Mouse (Mus musculus): Measurements from ENCODE around the gene Vps16.

DNA sequence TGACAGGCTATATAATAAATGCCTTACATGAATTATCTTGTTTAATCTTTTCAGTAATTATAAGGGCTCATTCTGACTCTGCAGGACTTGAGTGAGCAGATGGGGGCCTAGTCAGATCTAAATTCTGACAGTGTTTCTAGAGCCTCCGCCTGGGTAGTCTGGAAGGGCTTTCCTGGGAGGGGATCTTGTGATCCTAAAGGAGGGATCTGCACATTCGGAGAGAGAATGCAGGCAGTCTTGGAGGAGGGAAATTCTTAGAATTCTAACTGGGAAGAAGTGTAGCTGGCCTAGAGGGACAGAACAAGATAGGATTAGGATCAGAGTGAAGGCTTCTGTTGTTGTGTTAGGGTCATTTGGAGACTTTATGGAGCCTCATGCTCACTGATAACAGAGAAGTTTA, 28.1 kb downstream of the Vps16 start:
- no peak for TF ChIP-seq USF1 (IDR thresholded peaks at IDR 0.05; ENCODE audit: low read depth)
- TF ChIP-seq POLR2A (IDR thresholded peaks at IDR 0.05; ENCODE audit: insufficient read length, low read depth) = no peak
- TF ChIP-seq MAX (IDR thresholded peaks at IDR 0.05; ENCODE audit: low read depth) = no peak
- no peak for TF ChIP-seq E2F4 (IDR thresholded peaks at IDR 0.05; ENCODE audit: insufficient read depth)
- no peak for TF ChIP-seq REST (IDR thresholded peaks at IDR 0.05; ENCODE audit: insufficient read depth, insufficient read length)
- TF ChIP-seq TCF12 (IDR thresholded peaks at IDR 0.05; ENCODE audit: insufficient read depth, poor library complexity, severe bottlenecking) = no peak
- no peak for TF ChIP-seq POLR2AphosphoS2 (IDR thresholded peaks at IDR 0.05; ENCODE audit: insufficient read length, low read depth)
- no peak for TF ChIP-seq MYOG (IDR thresholded peaks at IDR 0.05; ENCODE audit: control insufficient read depth in 1 of 3, insufficient read depth in 1 of 3, insufficient read length in 2 of 3, low read depth in 2 of 3)
- no peak for TF ChIP-seq SRF (IDR thresholded peaks at IDR 0.05; ENCODE audit: control insufficient read depth, insufficient read length, low read depth)
- no peak for TF ChIP-seq CEBPB (IDR thresholded peaks at IDR 0.05; ENCODE audit: insufficient read depth, poor library complexity, severe bottlenecking)

All from myocyte (in vitro differentiated cells).